Mouse (Mus musculus): Measurements from ENCODE around the gene Ublcp1. TPM values are rescaled to one million over a fixed set of nuclear protein-coding genes. Genes with fewer than 3 reads are reported as not detected.

The Ublcp1 gene
- total and polyA plus RNA-seq, 3 experiments, result 18.9 to 34.1 (median 26.7) TPM

DNA sequence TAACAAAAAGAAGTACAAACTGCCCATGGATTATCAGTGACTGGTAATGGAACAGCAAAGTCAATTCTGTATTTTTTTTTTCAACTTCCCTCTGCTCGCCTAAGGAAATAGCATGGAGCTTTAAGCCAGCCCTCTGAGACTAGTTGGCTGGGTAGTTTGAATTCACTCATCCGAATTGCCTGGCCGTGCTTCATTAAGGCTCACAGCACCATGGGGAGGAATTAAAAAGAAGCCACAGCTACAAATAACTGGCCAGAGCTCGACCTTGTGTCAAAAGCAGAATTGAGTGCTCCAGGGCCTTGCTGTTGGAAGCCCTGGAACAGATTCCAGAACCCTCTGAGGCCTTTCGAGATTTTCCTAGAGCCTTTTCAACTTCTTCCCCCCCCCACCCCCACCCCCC, 61.7 kb downstream of the Ublcp1 start (continued):
- TF ChIP-seq CTCF (conservative IDR thresholded peaks at IDR 0.05 in 1 of 2, IDR thresholded peaks at IDR 0.05 in 1 of 2; ENCODE audit: low read depth in 2 of 2, low read length in 2 of 2) (no peak), HCFC1 (IDR thresholded peaks at IDR 0.05; ENCODE audit: low read depth, low read length) (no peak), EP300 (IDR thresholded peaks at IDR 0.05; ENCODE audit: low read length) (no peak)

GRCm38 (mm10) chr11:44406457-44406856, 63.8 kb downstream of the Ublcp1 start:
- no peak overlapping the region for H3K9ac ChIP-seq (ENCODE audit: insufficient read depth, low read depth)
- no peak overlapping the region for H3K27ac ChIP-seq (ENCODE audit: insufficient read depth, low read depth)
- H3K4me1 ChIP-seq (ENCODE audit: control insufficient read depth in 1 of 2, insufficient read depth in 2 of 2), result peaks cover 0 to 2% of the 10 kb centered on the region in 2 experiments; a peak in 1 of 4 replicates
- no peaks in the 10 kb centered on the region for H3K9me3 ChIP-seq (replicated peaks; ENCODE audit: low read length)
- no peaks in the 10 kb centered on the region for H3K27me3 ChIP-seq (replicated peaks)
- TF ChIP-seq RAD21 (IDR thresholded peaks at IDR 0.05; ENCODE audit: low read depth, low read length) (no peak), MAX (IDR thresholded peaks at IDR 0.05; ENCODE audit: low read length) (no peak), ELF1 (IDR thresholded peaks at IDR 0.05; ENCODE audit: low read depth, low read length) (no peak), POLR2AphosphoS2 (IDR thresholded peaks at IDR 0.05; ENCODE audit: low read depth, low read length) (no peak), ZMIZ1 (IDR thresholded peaks at IDR 0.05; ENCODE audit: low read depth, low read length) (no peak), RCOR1 (conservative IDR thresholded peaks at IDR 0.05; ENCODE audit: low read depth, low read length) (no peak), KAT2A (IDR thresholded peaks at IDR 0.05; ENCODE audit: insufficient replicate concordance, low read length) (no peak), POLR2A (IDR thresholded peaks at IDR 0.05; ENCODE audit: low read depth, low read length) (no peak), MEF2A (IDR thresholded peaks at IDR 0.05; ENCODE audit: borderline replicate concordance, low read depth, low read length) (no peak), ETS1 (conservative IDR thresholded peaks at IDR 0.05; ENCODE audit: low read depth, low read length) (no peak), SIN3A (IDR thresholded peaks at IDR 0.05; ENCODE audit: low read length) (no peak), CHD2 (IDR thresholded peaks at IDR 0.05; ENCODE audit: low read length) (no peak), MAFK (IDR thresholded peaks at IDR 0.05; ENCODE audit: insufficient replicate concordance, low read length) (no peak), ZKSCAN1 (IDR thresholded peaks at IDR 0.05; ENCODE audit: borderline replicate concordance, low read depth, low read length) (no peak), MAZ (IDR thresholded peaks at IDR 0.05; ENCODE audit: low read depth, low read length) (no peak), NRF1 (IDR thresholded peaks at IDR 0.05; ENCODE audit: low read depth, low read length) (no peak), CTCF (conservative IDR thresholded peaks at IDR 0.05 in 1 of 2, IDR thresholded peaks at IDR 0.05 in 1 of 2; ENCODE audit: low read depth in 2 of 2, low read length in 2 of 2) (no peak), MYC (IDR thresholded peaks at IDR 0.05; ENCODE audit: low read depth, low read length) (no peak)
- no peak for DNase-seq (ENCODE audit: extremely low read depth)
- H3K4me2 ChIP-seq (ENCODE audit: insufficient read depth, low read depth, poor library complexity, severe bottlenecking), result no peak overlapping the region
- H3K4me3 ChIP-seq (replicated peaks in 1 of 3; ENCODE audit: low read depth in 2 of 3, low read length in 2 of 3, poor library complexity in 1 of 3), result no peak overlapping the region
- H3K36me3 ChIP-seq (replicated peaks in 1 of 2; ENCODE audit: control insufficient read depth in 1 of 2, insufficient read depth in 1 of 2, low read length in 1 of 2), result no peaks in the 10 kb centered on the region
- in situ Hi-C loops (cut with MboI; ENCODE audit: low pct_ligation_motif_present, low pct_unique_long_range_greater_than_20kb, low sequenced_read_pairs) (no loop called here), dilution Hi-C loops (cut with MboI; ENCODE audit: extremely low pct_ligation_motif_present, extremely low pct_unique_long_range_greater_than_20kb, low sequenced_read_pairs) (no loop called here)
- no peaks in the 10 kb centered on the region for H3K79me2 ChIP-seq (replicated peaks; ENCODE audit: control insufficient read depth, extremely low read depth, insufficient read depth, poor library complexity, severe bottlenecking)

GRCm38 (mm10) chr11:44405961-44406360, 64.3 kb downstream of the Ublcp1 start:
- H3K4me1 ChIP-seq (ENCODE audit: control insufficient read depth in 1 of 2, insufficient read depth in 2 of 2), result peaks cover 0 to 2% of the 10 kb centered on the region in 2 experiments; a peak in 1 of 4 replicates
- no peaks in the 10 kb centered on the region for H3K79me2 ChIP-seq (replicated peaks; ENCODE audit: control insufficient read depth, extremely low read depth, insufficient read depth, poor library complexity, severe bottlenecking)
- H3K27ac ChIP-seq (ENCODE audit: insufficient read depth, low read depth), result no peak overlapping the region
- in situ Hi-C loops (cut with MboI; ENCODE audit: low pct_ligation_motif_present, low pct_unique_long_range_greater_than_20kb, low sequenced_read_pairs) (no loop called here), dilution Hi-C loops (cut with MboI; ENCODE audit: extremely low pct_ligation_motif_present, extremely low pct_unique_long_range_greater_than_20kb, low sequenced_read_pairs) (no loop called here)
- H3K36me3 ChIP-seq (replicated peaks in 1 of 2; ENCODE audit: control insufficient read depth in 1 of 2, insufficient read depth in 1 of 2, low read length in 1 of 2), result no peaks in the 10 kb centered on the region
- no peak for DNase-seq (ENCODE audit: extremely low read depth)
- no peak overlapping the region for H3K4me2 ChIP-seq (ENCODE audit: insufficient read depth, low read depth, poor library complexity, severe bottlenecking)
- TF ChIP-seq POLR2AphosphoS2 (IDR thresholded peaks at IDR 0.05; ENCODE audit: low read depth, low read length), result no peak
- no peak for TF ChIP-seq SIN3A (IDR thresholded peaks at IDR 0.05; ENCODE audit: low read length)
- TF ChIP-seq GABPA (IDR thresholded peaks at IDR 0.05; ENCODE audit: insufficient replicate concordance, low read depth, low read length), result no peak
- no peak for TF ChIP-seq USF1 (IDR thresholded peaks at IDR 0.05; ENCODE audit: low read depth, low read length)
- no peak for TF ChIP-seq TBP (conservative IDR thresholded peaks at IDR 0.05; ENCODE audit: low read depth, low read length)
- no peak for TF ChIP-seq PAX5 (IDR thresholded peaks at IDR 0.05; ENCODE audit: low read length)
- TF ChIP-seq CHD1 (IDR thresholded peaks at IDR 0.05; ENCODE audit: low read depth, low read length), result no peak
- TF ChIP-seq EP300 (IDR thresholded peaks at IDR 0.05; ENCODE audit: low read length), result no peak
- no peak for TF ChIP-seq CTCF (conservative IDR thresholded peaks at IDR 0.05 in 1 of 2, IDR thresholded peaks at IDR 0.05 in 1 of 2; ENCODE audit: low read depth in 2 of 2, low read length in 2 of 2)
- no peak for TF ChIP-seq UBTF (IDR thresholded peaks at IDR 0.05; ENCODE audit: low read depth, low read length)
- TF ChIP-seq USF2 (conservative IDR thresholded peaks at IDR 0.05; ENCODE audit: low read depth, low read length), result no peak
- TF ChIP-seq RCOR1 (conservative IDR thresholded peaks at IDR 0.05; ENCODE audit: low read depth, low read length), result no peak
- TF ChIP-seq ZNF384 (IDR thresholded peaks at IDR 0.05; ENCODE audit: low read depth, low read length), result no peak
- no peak for TF ChIP-seq ELF1 (IDR thresholded peaks at IDR 0.05; ENCODE audit: low read depth, low read length)
- no peak for TF ChIP-seq POLR2A (IDR thresholded peaks at IDR 0.05; ENCODE audit: low read depth, low read length)
- no peak for TF ChIP-seq BHLHE40 (IDR thresholded peaks at IDR 0.05; ENCODE audit: low read depth, low read length)
- no peak for TF ChIP-seq MXI1 (IDR thresholded peaks at IDR 0.05; ENCODE audit: low read depth, low read length)
- TF ChIP-seq MAFK (IDR thresholded peaks at IDR 0.05; ENCODE audit: insufficient replicate concordance, low read length), result no peak
- H3K9ac ChIP-seq (ENCODE audit: insufficient read depth, low read depth), result no peak overlapping the region
- H3K4me3 ChIP-seq (replicated peaks in 1 of 3; ENCODE audit: low read depth in 2 of 3, low read length in 2 of 3, poor library complexity in 1 of 3), result no peak overlapping the region
- no peaks in the 10 kb centered on the region for H3K27me3 ChIP-seq (replicated peaks)
- H3K9me3 ChIP-seq (replicated peaks; ENCODE audit: low read length), result no peaks in the 10 kb centered on the region

Data from CH12.LX (cell line).